Mouse (Mus musculus) A20 (cell line): ENCODE data around the gene Vmn1r198.
"Not testable (repeated sequence)": the region's sequence is repeated elsewhere in the genome, so short reads cannot be mapped to it uniquely, and the experiment has no call there.

Source experiments
- DNase-seq: peaks from one replicate; pipeline ENCODE4 v3.0.0-alpha.2; 2011; ENCODE audit warnings: low read depth, low spot score

Gene Vmn1r198

GRCm38 (mm10) chr13:22350064-22350463 is at the start of gene Vmn1r198:
Gene Vmn1r198 (plus strand): TSS chr13:22350364.
- DNase-seq = no peak

- not testable (repeated sequence) for DNase-seq
Observed at GRCm38 (mm10) chr13:22308075-22308474, 42.1 kb upstream of the Vmn1r198 start.

- no peak for DNase-seq
Observed at GRCm38 (mm10) chr13:22315361-22315760, 34.8 kb upstream of the Vmn1r198 start.

- DNase-seq = no peak
Observed at GRCm38 (mm10) chr13:22317366-22317765, 32.8 kb upstream of the Vmn1r198 start.

- DNase-seq = no peak
Observed at GRCm38 (mm10) chr13:22320091-22320490, 30.1 kb upstream of the Vmn1r198 start.

- DNase-seq = no peak
Observed at GRCm38 (mm10) chr13:22324289-22324688, 25.9 kb upstream of the Vmn1r198 start, which contains the start of gene Vmn1r197. Gene Vmn1r197 (plus strand): TSS chr13:22324589.

- no peak for DNase-seq
Observed at GRCm38 (mm10) chr13:22333269-22333668, 16.9 kb upstream of the Vmn1r198 start.

- no peak for DNase-seq
Observed at GRCm38 (mm10) chr13:22335565-22335964, 14.6 kb upstream of the Vmn1r198 start.

GRCm38 (mm10) chr13:22350813-22351212 is 649 bp downstream of the Vmn1r198 start:
- DNase-seq = no peak

- DNase-seq = no peak
Observed at GRCm38 (mm10) chr13:22379518-22379917, 29.4 kb downstream of the Vmn1r198 start, which contains the start of gene Vmn1r199. Gene Vmn1r199 (plus strand): TSS chr13:22379818.

- not testable (repeated sequence) for DNase-seq
Observed at GRCm38 (mm10) chr13:22381128-22381527, 31.0 kb downstream of the Vmn1r198 start.

GRCm38 (mm10) chr13:22383401-22383800 is 33.2 kb downstream of the Vmn1r198 start:
- no peak for DNase-seq

- no peak for DNase-seq
Observed at GRCm38 (mm10) chr13:22387050-22387449, 36.9 kb downstream of the Vmn1r198 start.

GRCm38 (mm10) chr13:22390073-22390472 is 39.9 kb downstream of the Vmn1r198 start, which contains the start of gene Vmn1r200:
Gene Vmn1r200 (plus strand): TSS chr13:22390373.
- no peak for DNase-seq

GRCm38 (mm10) chr13:22402978-22403377 is 52.8 kb downstream of the Vmn1r198 start:
- DNase-seq = no peak
